Mouse (Mus musculus) heart, adult 11 months (tissue): ENCODE data around the gene Mtrex.

ENCODE experiments used
- DNase-seq: peaks from one replicate; pipeline ENCODE4 v3.0.0; 2022

Gene Mtrex

GRCm38 (mm10) chr13:112927287-112928001 is at the start of gene Mtrex, which contains the start of gene Dhx29:
Gene Mtrex, minus strand, starts transcription at chr13:112927398.
Gene Dhx29, plus strand, starts transcription at chr13:112927454.
- DNase-seq: peak; percentile 100

GRCm38 (mm10) chr13:112976720-112977119 is 49.5 kb upstream of the Mtrex start:
- DNase-seq: no peak

- no peak for DNase-seq
Measured at GRCm38 (mm10) chr13:112967267-112967666, 40.1 kb upstream of the Mtrex start.

GRCm38 (mm10) chr13:112964421-112964820 is 37.2 kb upstream of the Mtrex start:
- no peak for DNase-seq

- no peak for DNase-seq
Measured at GRCm38 (mm10) chr13:112963081-112963480, 35.9 kb upstream of the Mtrex start.

GRCm38 (mm10) chr13:112954067-112954466 is 26.9 kb upstream of the Mtrex start:
- no peak for DNase-seq

GRCm38 (mm10) chr13:112945900-112946299 is 18.7 kb upstream of the Mtrex start:
- peak; percentile 54 for DNase-seq

GRCm38 (mm10) chr13:112945312-112945711 is 18.1 kb upstream of the Mtrex start:
- DNase-seq: no peak

- DNase-seq: peak; percentile 44
Measured at GRCm38 (mm10) chr13:112941879-112942330, 14.7 kb upstream of the Mtrex start.

GRCm38 (mm10) chr13:112938130-112938529 is 10.9 kb upstream of the Mtrex start:
- DNase-seq: peak; percentile 68

- DNase-seq: no peak
Measured at GRCm38 (mm10) chr13:112928038-112928668, 955 bp upstream of the Mtrex start.

GRCm38 (mm10) chr13:112926796-112927195 is 402 bp downstream of the Mtrex start:
- DNase-seq: peak; percentile 89

GRCm38 (mm10) chr13:112925976-112926375 is 1.2 kb downstream of the Mtrex start:
- DNase-seq: peak; percentile 79

- peak; percentile 33 for DNase-seq
Measured at GRCm38 (mm10) chr13:112925266-112925665, 1.9 kb downstream of the Mtrex start.

GRCm38 (mm10) chr13:112920906-112921305 is 6.3 kb downstream of the Mtrex start:
- no peak for DNase-seq

GRCm38 (mm10) chr13:112919141-112919865 is 7.9 kb downstream of the Mtrex start:
- peak; percentile 39 for DNase-seq

GRCm38 (mm10) chr13:112910434-112910833 is 16.8 kb downstream of the Mtrex start:
- DNase-seq: no peak

- no peak for DNase-seq
Measured at GRCm38 (mm10) chr13:112909663-112910062, 17.5 kb downstream of the Mtrex start.

- no peak for DNase-seq
Measured at GRCm38 (mm10) chr13:112902176-112902575, 25.0 kb downstream of the Mtrex start.

GRCm38 (mm10) chr13:112887234-112887633 is 40.0 kb downstream of the Mtrex start:
- DNase-seq: no peak

GRCm38 (mm10) chr13:112871500-112872266 is 55.5 kb downstream of the Mtrex start:
- DNase-seq: peak; percentile 87

- DNase-seq: peak; percentile 81
Measured at GRCm38 (mm10) chr13:112870039-112870690, 57.0 kb downstream of the Mtrex start.
